In the genomic region with DNA sequence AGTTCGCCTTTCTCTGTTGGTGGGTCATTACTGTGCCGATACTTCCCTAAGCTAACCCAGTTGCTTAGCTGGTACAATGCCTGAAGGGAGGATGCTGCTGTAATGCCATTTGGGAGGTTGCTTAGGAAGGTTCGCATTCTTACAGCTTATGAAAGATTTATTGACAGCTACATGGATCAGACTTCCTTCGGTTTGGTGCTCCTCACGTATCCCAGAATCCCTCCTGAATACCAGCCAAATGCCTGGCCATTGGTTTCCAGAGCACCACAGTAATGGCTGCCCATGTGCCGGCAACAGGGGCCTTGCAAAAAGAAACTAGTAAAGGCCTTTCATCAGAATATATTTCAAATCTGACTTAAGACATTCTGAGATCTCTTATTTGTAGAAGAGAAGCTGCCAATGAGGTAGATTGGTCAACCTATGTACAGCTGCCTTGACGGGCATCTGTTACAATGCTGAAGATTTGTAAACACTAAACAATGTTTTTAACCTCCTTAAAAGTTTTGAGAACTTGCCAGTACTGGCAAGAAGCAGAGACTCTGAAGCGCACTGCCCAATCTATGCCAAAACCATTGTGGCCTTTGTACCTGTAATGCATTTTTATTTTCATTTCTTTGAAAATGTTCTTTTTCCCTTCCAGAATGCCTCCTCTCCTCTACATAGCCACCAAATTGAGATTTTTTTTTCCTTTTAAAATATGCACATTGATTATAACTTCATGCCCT, we compare ENCODE assay signal across 16 mouse cellular contexts. TPM values are rescaled to one million over a fixed set of nuclear protein-coding genes. Genes with fewer than 3 reads are reported as not detected.
DNase-seq lines count a peak whose midpoint lies in the region; ATAC-seq and TF ChIP-seq lines count a peak whose summit lies in the region.
"Had no signal": no experiment of that assay in that cellular context is flagged by ENCODE, and none has a peak within 500 bp of the region (broad histone marks: within the 10 kb centered on the region; RNA-seq: fewer than 3 reads in every experiment).

No protein-coding gene starts in this region.

- ATAC-seq in heart, postnatal 0 days (ENCODE audit: insufficient read depth, low read depth), result no peak
- ATAC-seq in heart, embryonic 11.5 days (replicated peaks; ENCODE audit: insufficient number of reproducible peaks, low FRiP score, low TSS enrichment), result no peak
- ATAC-seq in limb, embryonic 15.5 days (ENCODE audit: insufficient number of reproducible peaks, low FRiP score, low TSS enrichment, low read depth), result no peak
- ATAC-seq in hindbrain, embryonic 16.5 days, result peak; percentile 22; the same call in 1 of the 2 replicates
- ATAC-seq: inflammation-experienced regulatory T-cells, adult 6 months had no signal

- TF ChIP-seq EP300 in heart, postnatal 0 days (IDR thresholded peaks at IDR 0.05; ENCODE audit: low read depth), result no peak

- H3K9ac ChIP-seq in heart, postnatal 0 days (replicated peaks; ENCODE audit: low read depth, low read length), result no peak overlapping the region
- no peak overlapping the region for H3K9ac ChIP-seq in heart, embryonic 11.5 days (ENCODE audit: low read depth, low read length)
- H3K9ac ChIP-seq in limb, embryonic 15.5 days, result no peak overlapping the region
- no peak overlapping the region for H3K9ac ChIP-seq in hindbrain, embryonic 16.5 days (ENCODE audit: low read depth, low read length)
- H3K9ac ChIP-seq: heart, embryonic 13.5 days; liver, embryonic 14.5 days; midbrain, embryonic 12.5 days had no signal

- WGBS in heart, postnatal 0 days, result 82% methylated on average over 8 of the region's 8 CpGs
- WGBS in heart, embryonic 11.5 days (ENCODE audit: insufficient replicate concordance), result 88% methylated on average over 8 of the region's 8 CpGs
- 68% methylated on average over 8 of the region's 8 CpGs for WGBS in limb, embryonic 15.5 days
- whole genome bisulfite sequencing in limb, embryonic 10.5 days, result 86% methylated on average over 8 of the region's 8 CpGs
- WGBS in hindbrain, embryonic 16.5 days, result 59% methylated on average over 8 of the region's 8 CpGs

- TF ChIP-seq CTCF in heart, postnatal 0 days (IDR thresholded peaks at IDR 0.05; ENCODE audit: low read depth), result no peak

- no peaks in the 10 kb centered on the region for H3K27me3 ChIP-seq in heart, postnatal 0 days (ENCODE audit: control insufficient read depth, insufficient read depth, low read length)
- H3K27me3 ChIP-seq in heart, embryonic 11.5 days (ENCODE audit: control insufficient read depth, insufficient read depth, low read length), result no peaks in the 10 kb centered on the region
- H3K27me3 ChIP-seq in limb, embryonic 15.5 days, result no peaks in the 10 kb centered on the region
- peaks cover 87% of the 10 kb centered on the region for H3K27me3 ChIP-seq in limb, embryonic 10.5 days (ENCODE audit: low read depth, poor library complexity, severe bottlenecking)
- no peaks in the 10 kb centered on the region for H3K27me3 ChIP-seq in hindbrain, embryonic 16.5 days (replicated peaks; ENCODE audit: control insufficient read depth, insufficient read depth, low read length)
- H3K27me3 ChIP-seq: heart, embryonic 13.5 days had no signal

- H3K36me3 ChIP-seq in heart, postnatal 0 days (replicated peaks; ENCODE audit: control insufficient read depth, insufficient read depth, low read length), result peaks cover 41% of the 10 kb centered on the region
- H3K36me3 ChIP-seq in heart, embryonic 11.5 days (ENCODE audit: control insufficient read depth, insufficient read depth, low read length), result peaks cover 25% of the 10 kb centered on the region
- H3K36me3 ChIP-seq in limb, embryonic 15.5 days, result peaks cover 22% of the 10 kb centered on the region
- H3K36me3 ChIP-seq in limb, embryonic 10.5 days, result peaks cover 32% of the 10 kb centered on the region
- H3K36me3 ChIP-seq in hindbrain, embryonic 16.5 days (ENCODE audit: control insufficient read depth, insufficient read depth, low read length), result peaks cover 2% of the 10 kb centered on the region; the same call in 1 of the 2 replicates

- H3K4me2 ChIP-seq in heart, postnatal 0 days (ENCODE audit: low read depth, low read length), result no peak overlapping the region
- H3K4me2 ChIP-seq in heart, embryonic 11.5 days, result no peak overlapping the region
- H3K4me2 ChIP-seq in limb, embryonic 15.5 days, result no peak overlapping the region
- peak overlapping the region; percentile 36; the same call in 1 of the 2 replicates for H3K4me2 ChIP-seq in hindbrain, embryonic 16.5 days (ENCODE audit: low read length)
- H3K4me2 ChIP-seq: heart, embryonic 13.5 days; midbrain, embryonic 12.5 days had no signal

- DNase-seq in cerebellum, adult 9-10 months, result peak; percentile 61
- no peak for DNase-seq in cerebellum, adult 11-12 months
- no peak for DNase-seq in heart, postnatal 0 days (ENCODE audit: low spot score)
- no peak for DNase-seq in limb, embryonic 10.5 days (ENCODE audit: low spot score)
- no peak for DNase-seq in urinary bladder, postnatal 4 days (ENCODE audit: low spot score in 2 of 2)
- DNase-seq: kidney, postnatal 25 days; thymus, adult 18-20 months had no signal

- peaks cover 16% of the 10 kb centered on the region; the same call in 1 of the 2 replicates for H3K4me1 ChIP-seq in heart, postnatal 0 days (ENCODE audit: control insufficient read depth, insufficient read depth)
- H3K4me1 ChIP-seq in heart, embryonic 11.5 days (ENCODE audit: control insufficient read depth, insufficient read depth, low read length), result peaks cover 2% of the 10 kb centered on the region; the same call in 1 of the 2 replicates
- H3K4me1 ChIP-seq in limb, embryonic 15.5 days, result peaks cover 12% of the 10 kb centered on the region; the same call in 1 of the 2 replicates
- H3K4me1 ChIP-seq in limb, embryonic 10.5 days, result no peaks in the 10 kb centered on the region
- H3K4me1 ChIP-seq in hindbrain, embryonic 16.5 days (ENCODE audit: control insufficient read depth, insufficient read depth, low read depth, low read length), result peaks cover 5% of the 10 kb centered on the region

- H3K27ac ChIP-seq in heart, postnatal 0 days (ENCODE audit: low read depth), result 0 out of 2 replicates have a peak overlapping the region, but pooled peaks have one; percentile 6
- H3K27ac ChIP-seq in heart, embryonic 11.5 days (ENCODE audit: low read depth, low read length), result no peak overlapping the region
- H3K27ac ChIP-seq in limb, embryonic 15.5 days, result 0 out of 2 replicates have a peak overlapping the region, but pooled peaks have one; percentile 8
- H3K27ac ChIP-seq in limb, embryonic 10.5 days, result no peak overlapping the region
- peak overlapping the region; percentile 69; the same call in 1 of the 2 replicates for H3K27ac ChIP-seq in hindbrain, embryonic 16.5 days (ENCODE audit: low read depth, low read length)
- H3K27ac ChIP-seq: heart, embryonic 13.5 days; liver, embryonic 14.5 days; midbrain, embryonic 12.5 days had no signal

- no peaks in the 10 kb centered on the region for H3K9me3 ChIP-seq in heart, postnatal 0 days (replicated peaks; ENCODE audit: control insufficient read depth, low read length)
- H3K9me3 ChIP-seq in heart, embryonic 11.5 days (replicated peaks; ENCODE audit: control insufficient read depth, low read length), result no peaks in the 10 kb centered on the region
- no peaks in the 10 kb centered on the region for H3K9me3 ChIP-seq in limb, embryonic 15.5 days
- H3K9me3 ChIP-seq in limb, embryonic 10.5 days (replicated peaks), result no peaks in the 10 kb centered on the region
- H3K9me3 ChIP-seq in hindbrain, embryonic 16.5 days (ENCODE audit: control insufficient read depth, low read length), result no peaks in the 10 kb centered on the region
- H3K9me3 ChIP-seq: heart, embryonic 13.5 days had no signal

- H3K4me3 ChIP-seq in heart, postnatal 0 days (ENCODE audit: low read depth, low read length), result no peak overlapping the region
- H3K4me3 ChIP-seq in heart, embryonic 11.5 days (ENCODE audit: low read depth, low read length), result no peak overlapping the region
- H3K4me3 ChIP-seq in limb, embryonic 15.5 days, result no peak overlapping the region
- H3K4me3 ChIP-seq in limb, embryonic 10.5 days, result no peak overlapping the region
- no peak overlapping the region for H3K4me3 ChIP-seq in hindbrain, embryonic 16.5 days (ENCODE audit: low read length)
- H3K4me3 ChIP-seq: heart, embryonic 13.5 days; midbrain, embryonic 12.5 days had no signal

RNA-seq across cellular contexts. Expression of a gene that starts 7.8 kb away (rescaled TPM):
- total RNA-seq in heart, postnatal 0 days (2014; rRNA removed; ENCODE audit: low replicate concordance), result not detected in 2 replicates
- 0.45 and 0.52 TPM in 2 replicates for polyA plus RNA-seq in heart, postnatal 0 days (2015; fragmentation: Nextera tagmentation; extraction: Ambion mirVana)
- polyA plus RNA-seq in heart, embryonic 11.5 days (2014; fragmentation: Nextera tagmentation; extraction: Ambion mirVana), result 0.72 and 0.73 TPM in 2 replicates
- 3.0 and 3.5 TPM in 2 replicates for polyA plus RNA-seq in limb, embryonic 15.5 days (2015; fragmentation: Nextera tagmentation; extraction: Ambion mirVana)
- polyA plus RNA-seq in limb, embryonic 10.5 days (2016; fragmentation: Nextera tagmentation; extraction: Ambion mirVana), result 2.8 and 11.0 TPM in 2 replicates
- polyA plus RNA-seq in hindbrain, embryonic 16.5 days (2015; fragmentation: Nextera tagmentation; extraction: Ambion mirVana), result 20.9 and 21.5 TPM in 2 replicates
- total RNA-seq: ES-E14; gastrocnemius, adult 8-10 months had no signal
- polyA plus RNA-seq: inflammation-experienced regulatory T-cells, adult 6 months; liver, embryonic 14.5 days had no signal

RNA-seq across cellular contexts. Expression of a gene that starts 13.2 kb away (rescaled TPM):
- 76.5 and 114 TPM in 2 replicates for total RNA-seq in heart, postnatal 0 days (2014; rRNA removed; ENCODE audit: low replicate concordance)
- polyA plus RNA-seq in heart, postnatal 0 days (2015; fragmentation: Nextera tagmentation; extraction: Ambion mirVana), result 53.2 and 53.8 TPM in 2 replicates
- polyA plus RNA-seq in heart, embryonic 11.5 days (2014; fragmentation: Nextera tagmentation; extraction: Ambion mirVana), result 27.5 and 33.7 TPM in 2 replicates
- polyA plus RNA-seq in limb, embryonic 15.5 days (2015; fragmentation: Nextera tagmentation; extraction: Ambion mirVana), result 64.5 and 64.9 TPM in 2 replicates
- polyA plus RNA-seq in limb, embryonic 10.5 days (2016; fragmentation: Nextera tagmentation; extraction: Ambion mirVana), result 6.7 and 21.3 TPM in 2 replicates
- 38.4 and 43.4 TPM in 2 replicates for polyA plus RNA-seq in hindbrain, embryonic 16.5 days (2015; fragmentation: Nextera tagmentation; extraction: Ambion mirVana)

Comparison
In these comparisons a context has a peak if more than half of its experiments do, and no peak if none do; other contexts are left out.
1. H3K27ac ChIP-seq: peak in heart, postnatal 0 days (single experiment), limb, embryonic 15.5 days (single experiment) and hindbrain, embryonic 16.5 days (single experiment); none in heart, embryonic 11.5 days (single experiment) and limb, embryonic 10.5 days (single experiment).